Mouse (Mus musculus) cerebellum, adult 18-20 months (tissue): ENCODE data around the gene Gm9046.
"Not testable (repeated sequence)": the region's sequence is repeated elsewhere in the genome, so short reads cannot be mapped to it uniquely, and the experiment has no call there.

Experiments
- DNase-seq, 2 experiments: peaks; one replicate each; pipeline ENCODE4 v3.0.0; 2021

Gene Gm9046

DNA sequence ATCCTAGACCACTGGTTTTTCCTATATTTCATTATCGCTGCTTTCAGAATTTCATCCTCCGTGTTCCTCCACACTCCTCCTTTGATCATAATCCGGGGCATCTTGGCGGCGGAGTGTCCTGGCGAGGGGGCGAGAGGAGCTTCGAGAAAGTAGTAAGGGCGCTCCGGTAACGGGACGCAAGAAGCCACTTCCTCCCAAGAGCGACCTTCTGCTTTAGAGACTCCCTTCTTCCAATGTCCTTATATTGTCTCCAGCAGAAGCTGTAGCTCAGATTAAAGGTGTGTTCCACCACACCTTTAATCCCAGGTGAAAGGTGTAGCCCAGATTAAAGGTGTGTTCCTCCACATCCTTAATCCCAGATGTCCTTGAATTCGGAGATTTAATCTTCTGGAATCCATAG is at the start of gene Gm9046:
Gm9046 (minus strand) TSS at position 101 of the 400 bp plus-strand sequence.
- DNase-seq, result not testable (repeated sequence)

DNA sequence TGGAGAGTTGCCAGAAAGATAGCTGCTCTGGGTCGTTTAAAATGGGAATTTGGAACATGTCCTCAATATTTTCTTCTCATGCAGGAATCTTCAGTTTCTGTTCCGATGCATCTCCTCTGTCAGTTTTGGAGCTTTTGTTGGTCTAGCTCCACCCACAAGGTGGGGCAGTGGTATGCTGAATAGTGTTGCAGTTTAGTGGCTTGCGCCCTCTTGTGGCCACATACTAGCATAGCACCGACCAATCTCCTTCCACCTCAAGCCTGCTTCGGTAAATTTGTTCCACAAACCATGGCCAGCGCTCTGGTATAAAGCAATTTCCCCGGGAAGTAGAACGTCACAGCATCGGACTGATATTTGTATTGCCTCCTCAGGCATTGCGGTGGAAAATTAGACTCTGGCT is 27.4 kb upstream of the Gm9046 start:
- DNase-seq, result peak; percentile 46 to 64

DNA sequence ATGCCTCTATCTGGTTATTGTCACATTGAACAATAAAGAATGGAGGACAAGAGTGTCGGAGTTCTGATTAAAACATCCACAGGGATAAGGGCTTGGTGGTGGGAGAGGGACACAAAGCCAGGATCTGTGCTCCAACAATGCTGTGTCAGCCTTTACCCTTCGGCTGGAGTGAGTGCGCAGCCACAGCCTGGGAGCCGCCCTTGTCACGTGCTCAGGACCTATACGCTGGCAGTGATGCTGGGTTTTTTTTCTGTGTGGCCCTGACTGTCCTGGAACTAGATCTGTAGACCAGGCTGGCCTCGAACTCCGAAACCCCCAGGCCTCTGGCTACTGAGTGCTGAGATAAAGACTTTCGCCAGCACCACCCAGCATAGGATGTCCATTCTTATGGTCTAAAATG is 26.5 kb upstream of the Gm9046 start:
- no peak for DNase-seq

DNA sequence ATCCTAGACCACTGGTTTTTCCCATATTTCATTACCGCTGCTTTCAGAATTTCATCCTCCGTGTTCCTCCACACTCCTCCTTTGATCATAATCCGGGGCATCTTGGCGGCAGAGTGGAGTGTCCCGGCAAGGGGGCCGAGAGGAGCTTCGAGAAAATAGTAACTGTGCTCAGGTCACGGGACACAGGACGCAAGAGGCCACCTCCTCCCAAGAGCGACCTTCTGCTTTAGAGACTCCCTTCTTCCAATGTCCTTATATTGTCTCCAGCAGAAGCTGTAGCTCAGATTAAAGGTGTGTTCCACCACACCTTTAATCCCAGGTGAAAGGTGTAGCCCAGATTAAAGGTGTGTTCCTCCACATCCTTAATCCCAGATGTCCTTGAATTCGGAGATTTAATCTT is 10.9 kb upstream of the Gm9046 start, which contains the start of gene Gm9049:
Gm9049 (minus strand) TSS at position 101 of the 400 bp plus-strand sequence.
- DNase-seq, result not testable (repeated sequence)

DNA sequence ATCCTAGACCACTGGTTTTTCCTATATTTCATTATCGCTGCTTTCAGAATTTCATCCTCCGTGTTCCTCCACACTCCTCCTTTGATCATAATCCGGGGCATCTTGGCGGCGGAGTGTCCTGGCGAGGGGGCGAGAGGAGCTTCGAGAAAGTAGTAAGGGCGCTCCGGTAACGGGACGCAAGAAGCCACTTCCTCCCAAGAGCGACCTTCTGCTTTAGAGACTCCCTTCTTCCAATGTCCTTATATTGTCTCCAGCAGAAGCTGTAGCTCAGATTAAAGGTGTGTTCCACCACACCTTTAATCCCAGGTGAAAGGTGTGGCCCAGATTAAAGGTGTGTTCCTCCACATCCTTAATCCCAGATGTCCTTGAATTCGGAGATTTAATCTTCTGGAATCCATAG is 5.5 kb upstream of the Gm9046 start, which contains the start of gene Gm9048:
Gm9048 (minus strand) TSS at position 101 of the 400 bp plus-strand sequence.
- not testable (repeated sequence) for DNase-seq

DNA sequence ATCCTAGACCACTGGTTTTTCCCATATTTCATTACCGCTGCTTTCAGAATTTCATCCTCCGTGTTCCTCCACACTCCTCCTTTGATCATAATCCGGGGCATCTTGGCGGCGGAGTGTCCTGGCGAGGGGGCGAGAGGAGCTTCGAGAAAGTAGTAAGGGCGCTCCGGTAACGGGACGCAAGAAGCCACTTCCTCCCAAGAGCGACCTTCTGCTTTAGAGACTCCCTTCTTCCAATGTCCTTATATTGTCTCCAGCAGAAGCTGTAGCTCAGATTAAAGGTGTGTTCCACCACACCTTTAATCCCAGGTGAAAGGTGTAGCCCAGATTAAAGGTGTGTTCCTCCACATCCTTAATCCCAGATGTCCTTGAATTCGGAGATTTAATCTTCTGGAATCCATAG is 5.3 kb downstream of the Gm9046 start, which contains the start of gene Gm9045:
Gm9045 (minus strand) TSS at position 101 of the 400 bp plus-strand sequence.
- not testable (repeated sequence) for DNase-seq

DNA sequence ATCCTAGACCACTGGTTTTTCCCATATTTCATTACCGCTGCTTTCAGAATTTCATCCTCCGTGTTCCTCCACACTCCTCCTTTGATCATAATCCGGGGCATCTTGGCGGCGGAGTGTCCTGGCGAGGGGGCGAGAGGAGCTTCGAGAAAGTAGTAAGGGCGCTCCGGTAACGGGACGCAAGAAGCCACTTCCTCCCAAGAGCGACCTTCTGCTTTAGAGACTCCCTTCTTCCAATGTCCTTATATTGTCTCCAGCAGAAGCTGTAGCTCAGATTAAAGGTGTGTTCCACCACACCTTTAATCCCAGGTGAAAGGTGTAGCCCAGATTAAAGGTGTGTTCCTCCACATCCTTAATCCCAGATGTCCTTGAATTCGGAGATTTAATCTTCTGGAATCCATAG is 10.7 kb downstream of the Gm9046 start, which contains the start of gene Gm9044:
Gm9044 (minus strand) TSS at position 101 of the 400 bp plus-strand sequence.
- DNase-seq, result not testable (repeated sequence)

DNA sequence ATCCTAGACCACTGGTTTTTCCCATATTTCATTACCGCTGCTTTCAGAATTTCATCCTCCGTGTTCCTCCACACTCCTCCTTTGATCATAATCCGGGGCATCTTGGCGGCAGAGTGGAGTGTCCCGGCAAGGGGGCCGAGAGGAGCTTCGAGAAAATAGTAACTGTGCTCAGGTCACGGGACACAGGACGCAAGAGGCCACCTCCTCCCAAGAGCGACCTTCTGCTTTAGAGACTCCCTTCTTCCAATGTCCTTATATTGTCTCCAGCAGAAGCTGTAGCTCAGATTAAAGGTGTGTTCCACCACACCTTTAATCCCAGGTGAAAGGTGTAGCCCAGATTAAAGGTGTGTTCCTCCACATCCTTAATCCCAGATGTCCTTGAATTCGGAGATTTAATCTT is 16.2 kb downstream of the Gm9046 start, which contains the start of gene Gm9040:
Gm9040 (minus strand) TSS at position 101 of the 400 bp plus-strand sequence.
- not testable (repeated sequence) for DNase-seq

DNA sequence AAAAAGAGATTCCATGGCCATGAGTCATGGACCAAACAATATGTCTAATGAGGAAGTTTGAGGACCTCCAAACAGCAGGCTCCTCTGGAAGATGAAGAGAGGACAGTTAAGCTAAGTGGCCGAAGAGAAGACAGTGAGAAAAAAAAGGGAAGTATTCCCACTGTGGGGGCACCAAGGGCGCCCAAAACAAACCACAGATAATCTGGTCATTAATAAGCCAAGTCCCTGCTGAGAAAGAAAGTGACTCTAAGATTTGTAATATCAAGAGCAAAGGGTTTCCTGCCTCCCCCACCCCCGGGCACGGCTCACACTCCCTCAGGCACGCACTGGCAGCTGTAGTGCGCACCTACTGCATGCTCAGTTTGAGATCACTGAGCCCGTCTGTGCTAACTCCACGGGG is 24.0 kb downstream of the Gm9046 start:
- no peak for DNase-seq

DNA sequence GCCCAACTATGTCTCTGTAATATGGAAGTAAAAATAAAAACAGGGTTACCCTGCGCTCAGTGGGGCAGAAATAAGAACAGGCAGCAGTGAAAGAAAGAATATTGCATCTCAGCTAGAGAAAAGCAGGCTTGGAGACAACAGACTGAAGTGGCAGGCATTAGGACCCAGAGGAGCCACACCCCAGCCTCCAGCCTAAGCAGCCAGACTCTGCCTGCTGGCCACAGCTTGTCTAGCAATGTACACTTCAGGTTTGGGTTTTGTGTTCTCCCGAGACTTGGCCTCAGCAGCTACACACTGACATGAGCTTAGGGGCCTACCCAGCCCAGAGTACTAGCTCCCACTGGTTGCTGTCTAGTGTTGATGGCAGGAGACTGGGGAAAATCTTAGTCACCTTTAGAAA is 40.9 kb downstream of the Gm9046 start:
- DNase-seq, result not testable (repeated sequence)

DNA sequence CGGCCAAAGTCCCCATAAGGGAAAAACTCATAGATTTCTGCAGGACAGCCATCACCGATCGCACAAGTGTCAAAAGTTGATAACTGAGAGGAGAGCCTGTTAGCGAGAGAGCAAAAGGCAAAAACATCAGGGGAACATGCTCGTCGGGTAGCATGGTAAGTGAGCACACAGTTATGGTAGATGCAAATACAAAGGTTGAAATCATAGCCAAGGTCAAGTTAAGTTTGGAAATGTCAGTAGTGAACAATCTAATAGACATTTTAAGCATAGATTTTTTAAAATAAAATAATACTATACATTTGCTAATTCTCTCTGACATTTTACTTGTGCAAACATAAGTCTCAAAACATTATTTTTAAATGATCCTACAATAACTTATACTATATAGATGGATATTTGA is 48.1 kb downstream of the Gm9046 start, which contains the start of gene Iltifb:
Iltifb (minus strand) TSS at position 101 of the 400 bp plus-strand sequence.
- DNase-seq, result no peak
